Mouse (Mus musculus) megakaryocyte, embryonic 14.5 days (primary cell): ENCODE measurements around the gene Myf5.

Source experiments
- FLI1 ChIP-seq: IDR thresholded peaks from 2 replicates; pipeline ENCODE4 v1.6.1; 2012; ENCODE audit warnings: low read length, inconsistent platforms, mixed read lengths
- GATA1 ChIP-seq: IDR thresholded peaks from 3 replicates; pipeline ENCODE4 v1.6.1; 2012; ENCODE audit warnings: mixed read lengths, low read length, inconsistent platforms, borderline replicate concordance

DNA sequence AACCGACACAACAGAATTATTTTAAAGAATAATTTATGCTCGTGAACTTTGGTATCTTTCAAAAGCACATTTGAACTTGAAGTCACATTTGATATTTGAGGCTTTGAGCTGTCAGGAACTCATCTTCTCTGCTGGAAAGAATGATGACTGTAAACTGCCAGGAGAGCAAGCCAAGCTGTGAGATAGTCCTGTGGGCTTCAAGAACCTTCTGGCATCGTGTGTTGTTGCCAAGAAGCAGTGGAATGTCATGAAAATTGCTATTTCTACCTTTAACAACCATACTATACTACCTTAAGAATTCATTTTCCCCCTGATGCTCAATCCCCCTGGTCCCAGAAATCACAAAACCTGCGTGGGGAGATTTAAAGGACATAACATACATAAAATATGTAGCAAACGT, 33.3 kb upstream of the Myf5 start:
- TF ChIP-seq GATA1 (no peak), FLI1 (no peak)
